Mouse (Mus musculus) midbrain, embryonic 15.5 days (tissue): Measurements from ENCODE around the gene Slc5a4a. TPM values are rescaled to one million over a fixed set of nuclear protein-coding genes. Genes with fewer than 3 reads are reported as not detected.

ENCODE experiments used
- ATAC-seq: fragments of 200-750 bp; cut with Nextera tagmentation; replicated peaks from 2 replicates; pipeline ENCODE4 v1.8.0; 2017; ENCODE audit warnings: moderate TSS enrichment
- H3K27ac ChIP-seq: fragments of 300-500 bp; sonication (generic); 2 replicates; pipeline ENCODE4 v1.5.1; 2015; ENCODE audit warnings: mild to moderate bottlenecking, inconsistent platforms
- H3K27me3 ChIP-seq: fragments of 300-500 bp; sonication (generic); replicated peaks from 2 replicates; pipeline ENCODE4 v1.6.1; 2015; ENCODE audit warnings: inconsistent platforms
- H3K36me3 ChIP-seq: fragments of 300-500 bp; sonication (generic); replicated peaks from 2 replicates; pipeline ENCODE4 v1.6.1; 2015; ENCODE audit warnings: inconsistent platforms
- H3K4me1 ChIP-seq: fragments of 300-500 bp; sonication (generic); 2 replicates; pipeline ENCODE4 v1.6.1; 2015; ENCODE audit warnings: inconsistent platforms
- H3K4me2 ChIP-seq: fragments of 300-500 bp; sonication (generic); 2 replicates; pipeline ENCODE4 v1.6.1; 2015; ENCODE audit warnings: inconsistent platforms, mild to moderate bottlenecking, moderate library complexity
- H3K4me3 ChIP-seq: fragments of 300-500 bp; sonication (generic); 2 replicates; pipeline ENCODE4 v1.5.1; 2015; ENCODE audit warnings: mild to moderate bottlenecking, inconsistent platforms
- H3K9ac ChIP-seq: fragments of 300-500 bp; sonication (generic); 2 replicates; pipeline ENCODE4 v1.6.1; 2015; ENCODE audit warnings: mild to moderate bottlenecking, inconsistent platforms
- H3K9me3 ChIP-seq: fragments of 300-500 bp; sonication (generic); 2 replicates; pipeline ENCODE4 v1.6.1; 2016; ENCODE audit warnings: inconsistent platforms
- WGBS: fragments of 180-500 bp; shearing (Covaris S2); methylation state at CpG from one replicate; pipeline ENCODE4 v1.1.7; 2015; ENCODE audit warnings: mixed read lengths; 5-methylcytosine and 5-hydroxymethylcytosine counted together
- polyA plus RNA-seq: library from polyadenylated mRNA; unstranded; fragments of >200 nt; fragmentation: Nextera tagmentation; extraction: Ambion mirVana; gene quantifications from 2 replicates; pipeline ENCODE4 v1.2.1, GENCODE M21; 2015

Slc5a4a gene
- 0.15 TPM in 1 of 2 replicates, not detected in the other for polyA plus RNA-seq

DNA sequence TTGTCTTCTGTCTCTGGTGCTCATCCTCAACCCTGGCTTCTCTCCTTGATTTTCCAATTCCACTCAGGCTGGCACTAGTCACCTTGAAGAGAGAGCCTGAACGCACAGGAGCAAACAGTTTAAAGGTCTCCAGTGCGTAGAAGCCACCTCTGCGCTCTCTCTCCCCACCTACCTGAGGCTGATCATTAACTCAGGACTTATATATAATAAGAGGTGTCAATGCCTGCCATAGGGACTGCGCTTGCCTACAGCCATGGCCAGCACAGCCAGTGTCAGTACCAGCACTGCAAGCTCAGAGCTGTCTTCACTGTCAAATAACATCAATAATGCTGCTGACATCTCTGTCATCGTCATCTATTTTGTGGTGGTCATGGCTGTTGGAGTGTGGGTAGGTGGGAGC is at the start of gene Slc5a4a:
TSS of gene Slc5a4a (plus strand) at position 174 of the 400 bp plus-strand sequence.
- Histone ChIP-seq H3K4me2 (no peak within 1 kb of the TSS), H3K27ac (no peak within 1 kb of the TSS), H3K36me3 (no peaks in the 10 kb centered on the region), H3K9ac (no peak within 1 kb of the TSS), H3K4me3 (no peak within 1 kb of the TSS), H3K9me3 (no peaks in the 10 kb centered on the region), H3K27me3 (no peaks in the 10 kb centered on the region), H3K4me1 (no peaks in the 10 kb centered on the region)
- ATAC-seq, result no peak
- WGBS, result 89% methylated on average over 5 of the region's 5 CpGs

DNA sequence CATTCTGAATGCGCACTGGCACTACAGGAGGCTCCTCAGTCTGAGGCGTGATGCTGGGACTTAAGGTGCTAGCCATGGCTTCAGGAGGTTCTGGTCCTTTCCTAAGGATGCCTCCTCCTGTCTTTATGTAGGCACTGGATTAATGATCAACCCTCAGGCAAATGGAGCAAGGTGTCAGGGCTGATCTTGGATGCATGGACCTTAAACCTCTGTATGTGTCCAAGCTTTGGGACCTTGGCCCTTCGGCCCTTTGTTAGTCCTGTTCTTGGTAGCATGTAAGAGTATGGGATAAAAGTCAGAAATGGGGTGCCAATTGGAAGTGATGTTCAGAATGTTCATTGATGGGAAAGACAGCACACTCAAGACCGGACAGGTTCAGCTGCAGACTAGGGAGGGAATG is 36.4 kb upstream of the Slc5a4a start, which contains the start of gene Slc5a4b:
TSS of gene Slc5a4b (minus strand) at position 101 of the 400 bp plus-strand sequence.
- Histone ChIP-seq H3K27ac (no peak within 1 kb of the TSS), H3K4me2 (no peak within 1 kb of the TSS), H3K4me3 (no peak within 1 kb of the TSS), H3K4me1 (no peaks in the 10 kb centered on the region), H3K9ac (no peak within 1 kb of the TSS), H3K36me3 (no peaks in the 10 kb centered on the region), H3K27me3 (no peaks in the 10 kb centered on the region), H3K9me3 (no peaks in the 10 kb centered on the region)
- 94% methylated on average over 4 of the region's 4 CpGs for WGBS
- no peak for ATAC-seq

- WGBS, result 29% methylated on average over 5 of the region's 5 CpGs
- Histone ChIP-seq H3K4me3 (no peak overlapping the region), H3K9me3 (no peaks in the 10 kb centered on the region), H3K4me2 (no peak overlapping the region), H3K27me3 (no peaks in the 10 kb centered on the region), H3K27ac (no peak overlapping the region), H3K36me3 (no peaks in the 10 kb centered on the region), H3K9ac (no peak overlapping the region), H3K4me1 (peaks cover 6% of the 10 kb centered on the region; the same call in 1 of the 2 replicates)
- no peak for ATAC-seq
Measured at GRCm38 (mm10) chr10:76117966-76118365, 29.3 kb upstream of the Slc5a4a start.

GRCm38 (mm10) chr10:76118741-76119140 is 28.5 kb upstream of the Slc5a4a start:
- H3K4me2 ChIP-seq, result no peak overlapping the region
- H3K9ac ChIP-seq, result no peak overlapping the region
- 8% methylated on average over 1 of the region's 1 CpGs for WGBS
- H3K27ac ChIP-seq, result no peak overlapping the region
- H3K4me3 ChIP-seq, result no peak overlapping the region
- no peaks in the 10 kb centered on the region for H3K9me3 ChIP-seq
- ATAC-seq, result no peak
- no peaks in the 10 kb centered on the region for H3K27me3 ChIP-seq
- peaks cover 6% of the 10 kb centered on the region; the same call in 1 of the 2 replicates for H3K4me1 ChIP-seq
- H3K36me3 ChIP-seq, result no peaks in the 10 kb centered on the region

DNA sequence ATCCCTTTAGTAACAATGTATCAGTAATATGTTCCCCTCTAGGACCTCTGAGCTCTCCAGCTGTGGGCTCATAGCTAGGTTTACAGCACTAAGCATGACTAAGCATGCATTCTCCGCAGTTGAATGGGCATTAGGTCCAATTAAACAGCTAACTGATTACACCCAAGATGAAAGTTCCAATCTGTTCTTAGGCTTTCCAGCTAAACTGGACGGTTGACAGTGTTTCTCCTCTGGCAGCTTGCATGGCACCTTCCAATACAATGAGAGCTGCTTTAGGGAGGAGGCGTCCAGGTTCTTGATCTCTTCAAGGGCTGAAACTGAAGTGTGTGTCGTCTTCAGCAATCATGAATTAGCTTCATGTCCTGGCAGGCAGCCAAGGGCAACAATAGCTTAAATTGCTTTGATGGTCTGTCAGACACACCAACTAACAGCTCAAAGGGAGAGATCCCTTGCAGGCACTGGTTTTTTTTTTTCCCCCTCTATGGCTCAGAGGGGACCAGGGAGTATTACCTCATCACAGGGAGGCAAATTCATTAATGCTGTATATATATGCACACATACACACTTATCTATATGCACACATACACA is 27.0 kb upstream of the Slc5a4a start:
- no peak overlapping the region for H3K4me3 ChIP-seq
- H3K9ac ChIP-seq, result no peak overlapping the region
- no peaks in the 10 kb centered on the region for H3K9me3 ChIP-seq
- WGBS, result 29% methylated on average over 4 of the region's 4 CpGs
- H3K27ac ChIP-seq, result no peak overlapping the region
- no peak overlapping the region for H3K4me2 ChIP-seq
- no peaks in the 10 kb centered on the region for H3K27me3 ChIP-seq
- no peaks in the 10 kb centered on the region for H3K36me3 ChIP-seq
- peaks cover 6% of the 10 kb centered on the region; the same call in 1 of the 2 replicates for H3K4me1 ChIP-seq
- ATAC-seq, result no peak

- no peak overlapping the region for H3K4me2 ChIP-seq
- no peak overlapping the region for H3K9ac ChIP-seq
- no peaks in the 10 kb centered on the region for H3K9me3 ChIP-seq
- H3K4me3 ChIP-seq, result no peak overlapping the region
- no peak for ATAC-seq
- WGBS, result 88% methylated on average over 5 of the region's 5 CpGs
- peaks cover 6% of the 10 kb centered on the region; the same call in 1 of the 2 replicates for H3K4me1 ChIP-seq
- no peaks in the 10 kb centered on the region for H3K27me3 ChIP-seq
- no peak overlapping the region for H3K27ac ChIP-seq
- no peaks in the 10 kb centered on the region for H3K36me3 ChIP-seq
Measured at GRCm38 (mm10) chr10:76121495-76121894, 25.8 kb upstream of the Slc5a4a start.

GRCm38 (mm10) chr10:76132506-76132905 is 14.7 kb upstream of the Slc5a4a start:
- no peak for ATAC-seq
- H3K4me1 ChIP-seq, result no peaks in the 10 kb centered on the region

DNA sequence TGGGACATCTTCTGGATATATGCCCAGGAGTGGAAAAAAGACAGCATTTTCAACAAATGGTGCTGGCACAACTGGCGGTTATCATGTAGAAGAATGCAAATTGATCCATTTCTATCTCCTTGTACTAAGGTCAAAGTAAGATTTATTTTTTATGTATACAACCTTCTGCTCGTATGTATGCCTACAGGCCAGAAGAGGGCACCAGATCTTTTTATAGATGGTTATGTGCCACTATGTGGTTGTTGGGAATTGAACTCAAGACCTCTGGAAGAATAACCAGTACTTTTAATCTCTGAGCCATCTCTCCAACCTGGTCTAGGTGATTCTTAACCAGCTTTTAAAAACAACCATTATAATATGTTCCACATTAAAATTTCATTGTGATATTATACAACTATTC is 10.9 kb upstream of the Slc5a4a start:
- 87% methylated on average over 2 of the region's 2 CpGs for WGBS
- no peaks in the 10 kb centered on the region for H3K4me1 ChIP-seq
- no peak for ATAC-seq
- no peak overlapping the region for H3K27ac ChIP-seq
- H3K4me2 ChIP-seq, result no peak overlapping the region
- no peaks in the 10 kb centered on the region for H3K27me3 ChIP-seq
- no peaks in the 10 kb centered on the region for H3K36me3 ChIP-seq
- no peak overlapping the region for H3K4me3 ChIP-seq
- no peak overlapping the region for H3K9ac ChIP-seq
- H3K9me3 ChIP-seq, result no peaks in the 10 kb centered on the region

More at GRCm38 (mm10) chr10:76132506-76132905, 14.7 kb upstream of the Slc5a4a start:
- H3K4me2 ChIP-seq, result no peak overlapping the region
- H3K9ac ChIP-seq, result no peak overlapping the region
- H3K27ac ChIP-seq, result no peak overlapping the region
- 75% methylated on average over 4 of the region's 4 CpGs for WGBS
- H3K36me3 ChIP-seq, result no peaks in the 10 kb centered on the region
- no peaks in the 10 kb centered on the region for H3K9me3 ChIP-seq
- no peak overlapping the region for H3K4me3 ChIP-seq
- H3K27me3 ChIP-seq, result no peaks in the 10 kb centered on the region

DNA sequence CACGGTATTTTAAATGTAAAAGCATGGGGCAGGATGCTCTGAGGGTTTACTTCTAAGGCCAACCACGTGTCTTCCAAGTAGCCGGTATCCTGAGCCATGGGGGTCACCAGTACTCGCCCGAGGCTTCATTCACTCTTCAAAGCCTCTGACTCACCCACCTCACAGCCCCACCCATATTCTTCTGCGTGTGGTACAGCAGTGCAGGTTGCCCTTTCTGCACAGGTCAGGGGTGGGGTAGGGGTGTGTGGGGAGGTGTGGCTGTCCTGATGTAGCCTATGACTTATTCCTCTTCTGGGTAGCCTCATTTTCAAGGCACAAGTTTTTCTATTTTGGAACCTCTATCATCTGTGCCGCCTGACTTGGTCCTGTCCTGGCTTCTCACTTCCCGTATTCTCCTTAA is 405 bp upstream of the Slc5a4a start:
- no peak overlapping the region for H3K9ac ChIP-seq
- no peak for ATAC-seq
- H3K4me2 ChIP-seq, result no peak overlapping the region
- H3K4me3 ChIP-seq, result no peak overlapping the region
- no peaks in the 10 kb centered on the region for H3K9me3 ChIP-seq
- no peaks in the 10 kb centered on the region for H3K4me1 ChIP-seq
- no peak overlapping the region for H3K27ac ChIP-seq
- H3K27me3 ChIP-seq, result no peaks in the 10 kb centered on the region
- no peaks in the 10 kb centered on the region for H3K36me3 ChIP-seq
- 68% methylated on average over 8 of the region's 8 CpGs for WGBS

DNA sequence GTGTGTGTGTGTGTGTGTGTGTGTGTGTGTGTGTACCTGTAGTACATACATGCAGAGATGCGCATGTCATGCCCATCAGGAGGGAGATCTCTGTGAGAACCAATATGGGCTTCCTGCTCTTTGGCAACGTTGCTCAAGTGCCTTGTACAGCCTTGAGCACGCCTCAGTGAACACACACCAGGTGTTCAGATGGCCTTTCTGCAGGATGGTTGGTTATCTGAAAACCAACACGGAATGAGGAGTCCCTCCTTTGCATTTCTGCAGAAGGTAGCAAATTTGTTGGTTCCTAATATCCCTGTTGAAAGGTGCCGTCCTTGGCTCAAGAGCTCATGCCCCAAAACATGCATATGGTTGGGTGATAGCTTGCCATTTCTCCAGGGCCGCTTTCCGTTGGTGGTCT is 8.7 kb downstream of the Slc5a4a start:
- ATAC-seq, result no peak
- 86% methylated on average over 7 of the region's 7 CpGs for WGBS

GRCm38 (mm10) chr10:76157528-76157927 is 10.3 kb downstream of the Slc5a4a start:
- no peak for ATAC-seq
- Histone ChIP-seq H3K4me2 (no peak overlapping the region), H3K4me1 (no peaks in the 10 kb centered on the region), H3K9ac (no peak overlapping the region), H3K9me3 (no peaks in the 10 kb centered on the region), H3K36me3 (no peaks in the 10 kb centered on the region), H3K27me3 (no peaks in the 10 kb centered on the region), H3K27ac (no peak overlapping the region), H3K4me3 (no peak overlapping the region)
- 76% methylated on average over 5 of the region's 5 CpGs for WGBS

More for the DNA sequence above, 8.7 kb downstream of the Slc5a4a start:
- H3K4me3 ChIP-seq, result no peak overlapping the region
- H3K9me3 ChIP-seq, result no peaks in the 10 kb centered on the region
- H3K27ac ChIP-seq, result no peak overlapping the region
- H3K9ac ChIP-seq, result no peak overlapping the region
- H3K36me3 ChIP-seq, result no peaks in the 10 kb centered on the region
- H3K27me3 ChIP-seq, result no peaks in the 10 kb centered on the region
- no peaks in the 10 kb centered on the region for H3K4me1 ChIP-seq
- H3K4me2 ChIP-seq, result no peak overlapping the region

GRCm38 (mm10) chr10:76158009-76158408 is 10.8 kb downstream of the Slc5a4a start:
- H3K4me2 ChIP-seq, result no peak overlapping the region
- no peak overlapping the region for H3K9ac ChIP-seq
- no peaks in the 10 kb centered on the region for H3K4me1 ChIP-seq
- 79% methylated on average over 1 of the region's 1 CpGs for WGBS
- H3K27me3 ChIP-seq, result no peaks in the 10 kb centered on the region
- H3K4me3 ChIP-seq, result no peak overlapping the region
- ATAC-seq, result no peak
- H3K27ac ChIP-seq, result no peak overlapping the region
- H3K36me3 ChIP-seq, result no peaks in the 10 kb centered on the region
- H3K9me3 ChIP-seq, result no peaks in the 10 kb centered on the region

- Histone ChIP-seq H3K27me3 (no peaks in the 10 kb centered on the region), H3K4me1 (peaks cover 3% of the 10 kb centered on the region; the same call in 1 of the 2 replicates), H3K4me3 (no peak overlapping the region), H3K36me3 (no peaks in the 10 kb centered on the region), H3K4me2 (no peak overlapping the region), H3K27ac (no peak overlapping the region), H3K9me3 (no peaks in the 10 kb centered on the region), H3K9ac (no peak overlapping the region)
- 31% methylated on average over 2 of the region's 2 CpGs for WGBS
- no peak for ATAC-seq
Measured at GRCm38 (mm10) chr10:76174899-76175298, 27.6 kb downstream of the Slc5a4a start.
